Mouse (Mus musculus) lung, adult 2 months (tissue): Measurements from ENCODE around the gene Cdh16.

Experiments used
- CTCF ChIP-seq: fragments of 200-500 bp; IDR thresholded peaks from 2 replicates; pipeline ENCODE4 v1.5.1; 2011; ENCODE audit warnings: mild to moderate bottlenecking, low read length, control low read depth; ENCODE audit not compliant: insufficient read depth
- POLR2A ChIP-seq: fragments of 200-500 bp; IDR thresholded peaks from 2 replicates; pipeline ENCODE4 v1.6.1; 2011; ENCODE audit warnings: low read depth, mild to moderate bottlenecking, control low read depth, low read length, borderline replicate concordance; ENCODE audit errors: extremely low read depth

DNA sequence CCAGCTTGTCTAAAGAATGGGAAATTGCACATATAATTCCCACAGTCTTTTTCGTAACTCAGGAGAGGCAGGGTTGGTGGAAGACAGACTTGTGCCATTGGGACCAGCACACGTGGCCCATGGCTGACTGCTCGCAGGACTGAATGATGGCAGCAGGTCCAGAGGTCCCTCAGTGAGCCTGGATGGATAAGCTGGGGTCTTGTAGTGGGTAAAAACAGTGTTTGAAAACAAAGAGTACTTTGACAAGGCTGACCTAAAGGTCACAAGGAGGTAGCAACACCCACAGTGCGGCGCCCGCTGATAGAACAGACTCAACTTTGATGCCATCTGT lies 18.1 kb upstream of the Cdh16 start:
- TF ChIP-seq CTCF (no peak), POLR2A (no peak)
